Mouse (Mus musculus): ENCODE results near the gene Cygb.
"Not testable (repeated sequence)": the region's sequence is repeated elsewhere in the genome, so short reads cannot be mapped to it uniquely, and the experiment has no call there.

Gene Cygb

DNA sequence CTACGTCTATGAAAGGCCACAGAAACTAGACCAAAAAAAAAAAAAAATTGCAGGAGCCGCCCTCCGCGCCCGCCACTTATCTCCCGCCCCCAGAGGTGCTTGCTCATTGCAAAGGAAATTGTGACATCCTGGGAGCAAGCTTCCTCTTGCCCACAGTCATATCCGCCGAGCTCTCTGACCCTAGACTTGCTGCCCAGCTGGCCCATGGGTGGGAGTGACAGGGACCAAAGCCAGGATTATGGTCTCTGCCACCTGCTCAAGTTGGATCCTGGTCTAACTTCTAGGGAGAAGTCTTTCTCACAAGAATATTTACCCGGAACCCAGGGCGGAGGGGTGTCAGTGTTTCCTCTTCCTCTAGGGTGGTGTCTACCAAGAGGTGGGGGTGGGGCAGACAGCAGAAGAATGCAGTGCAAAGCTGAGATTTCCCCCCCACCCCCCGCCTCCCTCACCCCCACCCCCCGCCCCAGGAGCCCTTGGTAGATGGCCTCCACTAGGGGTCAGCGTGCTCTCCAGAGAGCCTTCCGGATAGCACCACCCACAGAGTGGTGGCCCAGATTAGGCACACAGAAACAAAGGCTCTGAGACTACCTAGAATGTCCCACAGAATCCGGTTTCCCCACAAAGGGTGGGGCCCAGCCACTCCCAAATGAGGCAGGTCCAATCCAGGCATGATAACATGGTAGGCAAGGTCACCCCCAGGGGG is 38.2 kb downstream of the Cygb start:
- no peak for DNase-seq (ENCODE audit: low spot score in 2 of 2)

DNA sequence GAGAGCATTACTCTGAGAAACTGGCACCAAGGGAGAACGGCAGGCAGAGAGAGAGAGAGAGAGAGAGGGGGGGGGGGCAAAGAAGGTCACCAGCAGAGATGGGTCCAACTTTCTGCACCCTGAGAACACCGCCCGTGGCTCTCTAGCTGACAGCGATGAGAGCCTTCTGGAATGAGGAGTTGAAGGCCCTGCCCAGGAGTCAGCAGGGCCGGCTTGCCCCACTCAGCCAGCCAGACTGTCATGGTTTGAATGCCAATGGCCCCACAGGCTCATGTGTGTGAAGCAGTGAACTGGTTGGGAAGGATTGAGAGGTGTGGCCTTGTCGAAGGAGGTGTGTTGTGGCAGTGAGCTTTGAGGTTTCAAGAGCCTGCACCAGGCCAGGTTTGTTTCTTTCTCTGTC is 40.9 kb downstream of the Cygb start:
- DNase-seq (ENCODE audit: low spot score in 2 of 2), result no peak

DNA sequence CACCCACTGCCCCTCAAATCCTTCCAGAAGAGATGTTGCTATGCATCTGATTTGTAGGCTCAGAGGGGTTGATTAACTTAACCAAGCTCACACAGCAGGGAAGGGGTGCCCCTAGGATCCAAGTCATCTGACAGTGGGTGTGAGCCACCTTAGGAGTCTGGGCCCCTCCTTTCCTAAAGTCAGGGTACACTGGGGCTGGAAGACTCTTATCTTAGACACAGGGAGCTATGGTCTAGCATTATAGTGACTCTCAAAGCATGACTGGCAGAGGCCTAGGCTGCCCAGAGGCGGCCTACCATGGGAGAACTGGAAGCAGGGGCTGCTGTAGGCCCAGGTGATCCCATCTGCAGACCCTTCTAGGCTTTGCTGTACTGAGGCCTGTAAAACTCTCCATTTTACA is 41.6 kb downstream of the Cygb start:
- no peak for DNase-seq (ENCODE audit: low spot score in 2 of 2)

DNA sequence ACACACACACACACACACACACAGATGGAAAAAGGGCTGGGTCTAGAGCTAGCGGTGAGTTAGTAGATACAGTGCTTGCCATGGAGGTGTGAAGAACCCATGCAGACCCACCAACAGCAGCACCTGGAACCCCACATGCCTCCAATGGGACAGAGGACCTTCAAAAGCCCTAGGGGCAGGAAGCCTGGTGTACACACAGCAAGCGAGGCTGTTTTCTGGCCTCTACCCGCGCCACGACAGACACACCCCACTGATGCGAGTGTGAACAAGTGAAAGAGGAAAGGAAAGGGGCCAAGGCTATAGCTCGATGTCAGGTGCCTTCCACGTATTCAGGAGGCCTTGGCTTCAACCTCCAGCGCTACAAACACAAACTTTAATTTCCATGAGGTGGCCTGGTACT is 42.2 kb downstream of the Cygb start:
- no peak for DNase-seq (ENCODE audit: low spot score in 2 of 2)

DNA sequence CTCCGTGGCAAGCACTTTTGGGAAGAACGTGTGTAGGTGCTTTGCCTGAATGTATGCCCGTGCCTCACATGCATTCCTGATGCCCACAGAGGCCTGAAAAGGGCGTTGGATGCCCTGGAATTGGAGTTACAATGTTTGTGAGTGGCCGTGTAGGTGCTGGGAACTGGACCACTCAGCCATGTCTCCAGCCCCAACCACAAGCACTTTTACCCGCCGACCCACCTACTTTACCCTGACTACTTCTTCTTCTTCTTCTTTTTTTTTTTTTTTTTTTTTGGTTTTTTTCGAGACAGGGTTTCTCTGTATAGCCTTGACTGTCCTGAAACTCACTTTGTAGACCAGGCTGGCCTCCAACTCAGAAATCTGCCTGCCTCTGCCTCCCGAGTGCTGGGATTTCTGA is 42.9 kb downstream of the Cygb start:
- not testable (repeated sequence) for DNase-seq (ENCODE audit: low spot score in 2 of 2)

DNA sequence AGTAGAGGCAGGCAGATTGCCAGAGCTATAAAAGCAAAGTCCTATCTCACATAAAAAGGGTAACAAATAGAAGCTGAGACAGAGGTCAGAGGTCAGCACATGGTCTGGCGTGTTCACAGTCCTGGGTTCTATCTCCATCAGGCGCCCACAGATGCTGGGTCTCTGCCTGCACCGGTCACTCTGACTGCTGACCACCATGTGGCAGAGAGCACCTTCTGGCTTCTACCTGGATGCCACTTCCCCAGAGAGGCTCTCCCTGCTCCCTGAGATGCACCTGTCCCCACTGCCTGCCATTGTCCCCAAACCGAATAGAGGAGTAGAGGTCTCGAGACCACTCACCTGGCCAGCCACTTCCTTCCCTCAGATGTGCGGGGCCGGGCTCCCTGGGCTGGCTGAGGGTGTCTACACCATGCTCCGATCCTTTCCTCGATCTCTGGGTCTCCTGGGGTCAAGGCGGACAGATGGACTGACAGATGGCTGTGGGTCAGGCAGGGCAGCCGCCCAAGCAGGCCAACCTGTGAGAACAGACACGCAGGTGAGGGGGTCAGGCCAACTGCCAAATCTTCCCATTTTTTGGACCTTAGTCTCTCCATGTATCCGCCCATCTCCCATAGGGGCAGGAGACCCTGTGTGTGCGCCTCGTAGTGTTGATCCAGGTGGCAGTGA is 44.0 kb downstream of the Cygb start:
- DNase-seq (ENCODE audit: low spot score in 2 of 2), result no peak

DNA sequence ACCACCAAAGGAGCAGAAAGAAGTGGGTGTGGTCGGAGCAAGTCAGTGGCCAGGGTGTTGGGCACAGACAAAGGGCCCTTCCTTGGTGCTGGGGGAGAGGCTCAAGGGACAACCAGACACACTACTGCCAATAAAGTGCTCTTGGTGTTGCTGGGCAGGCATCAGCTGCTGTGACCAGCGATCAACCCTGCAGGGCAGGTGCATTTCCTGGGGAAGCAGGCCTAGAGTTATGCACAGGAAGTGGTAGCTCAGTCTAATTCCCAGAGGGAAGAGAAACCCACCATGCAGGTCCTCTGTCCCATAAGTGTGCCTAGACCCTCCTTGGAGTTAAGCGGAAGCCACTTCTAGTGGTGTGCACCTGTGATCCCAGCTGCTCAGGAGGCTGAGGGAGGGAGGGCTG is 46.4 kb downstream of the Cygb start:
- DNase-seq (ENCODE audit: low spot score in 2 of 2), result no peak

DNA sequence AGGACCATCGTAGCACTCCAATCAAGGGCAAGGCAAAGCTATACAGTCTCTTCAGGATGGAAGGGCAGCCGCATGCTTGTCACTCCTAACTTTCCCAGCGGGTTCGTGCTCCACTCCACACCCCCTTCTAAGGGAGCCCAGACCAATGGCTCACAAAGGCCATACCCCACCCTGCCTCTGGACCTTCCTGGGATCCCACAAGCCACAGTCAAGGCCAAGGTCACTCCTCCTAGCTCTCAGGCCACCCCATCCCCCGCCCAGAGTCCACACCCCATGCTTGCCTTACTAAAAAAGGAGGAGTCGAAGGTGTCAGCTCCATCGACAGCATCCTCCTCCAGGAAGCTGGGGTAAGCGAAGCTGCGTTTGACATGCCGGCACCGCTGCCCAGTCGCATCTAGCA is 50.0 kb downstream of the Cygb start:
- DNase-seq (ENCODE audit: low spot score in 2 of 2), result no peak

DNA sequence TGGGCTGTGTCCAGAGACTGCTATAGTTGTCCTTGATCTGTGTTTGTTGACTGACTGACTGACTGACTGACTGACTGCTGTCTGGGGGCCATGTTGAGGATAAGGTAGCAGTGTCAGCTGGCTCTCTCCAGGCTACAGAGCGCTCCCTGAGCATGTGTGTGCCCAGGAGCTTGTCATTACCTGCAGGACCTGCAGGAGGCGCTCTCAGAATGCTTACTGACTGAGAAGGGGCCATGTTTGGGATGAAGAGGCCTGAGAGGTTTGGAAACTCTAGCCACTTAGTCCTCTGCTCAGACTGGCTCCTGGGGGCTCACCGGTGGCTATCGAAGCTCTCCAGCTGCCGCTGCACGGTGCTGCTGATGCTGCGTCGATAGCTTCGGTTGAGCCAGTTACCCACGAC is 50.8 kb downstream of the Cygb start:
- DNase-seq (ENCODE audit: low spot score in 2 of 2), result no peak

DNA sequence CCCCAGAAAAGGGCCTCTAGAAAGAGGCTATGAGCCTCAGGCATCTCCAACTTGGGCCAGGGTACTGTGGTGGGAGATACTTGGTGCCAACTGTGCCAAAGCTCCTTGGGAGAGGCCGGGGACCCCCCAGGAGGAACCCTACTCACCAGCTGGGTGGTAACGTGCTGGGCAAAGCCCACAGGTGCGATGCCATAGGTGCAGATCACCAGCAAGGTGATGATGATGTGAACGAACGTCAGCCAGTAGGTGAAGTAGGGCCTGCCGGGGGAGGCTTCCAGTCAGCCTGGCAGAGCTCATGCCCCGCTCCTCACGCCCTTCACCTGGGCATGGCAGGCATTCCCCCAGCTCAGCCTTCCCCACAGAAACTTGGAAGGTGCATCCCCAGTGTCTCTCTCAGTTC is 52.1 kb downstream of the Cygb start:
- no peak for DNase-seq (ENCODE audit: low spot score in 2 of 2)

DNA sequence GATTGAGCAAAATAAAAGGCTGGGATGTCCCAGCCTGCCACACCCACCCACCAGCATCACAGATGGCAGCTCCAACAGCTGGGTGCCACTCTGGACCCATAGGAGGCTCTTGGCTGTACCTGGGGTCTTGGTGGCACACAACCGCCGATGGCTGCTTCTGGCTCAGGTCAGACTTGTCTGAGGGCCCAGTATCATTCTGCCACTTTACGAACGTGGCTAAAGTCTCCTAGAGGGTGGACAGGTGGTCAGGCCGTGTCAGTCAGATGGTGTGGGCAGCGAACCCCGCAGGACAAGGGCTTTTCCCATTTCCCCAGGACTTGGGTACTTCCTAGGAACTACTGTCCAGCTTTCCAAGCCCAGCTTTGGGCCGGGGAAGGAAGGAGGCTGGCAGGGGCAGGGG is 52.9 kb downstream of the Cygb start:
- no peak for DNase-seq (ENCODE audit: low spot score in 2 of 2)

DNA sequence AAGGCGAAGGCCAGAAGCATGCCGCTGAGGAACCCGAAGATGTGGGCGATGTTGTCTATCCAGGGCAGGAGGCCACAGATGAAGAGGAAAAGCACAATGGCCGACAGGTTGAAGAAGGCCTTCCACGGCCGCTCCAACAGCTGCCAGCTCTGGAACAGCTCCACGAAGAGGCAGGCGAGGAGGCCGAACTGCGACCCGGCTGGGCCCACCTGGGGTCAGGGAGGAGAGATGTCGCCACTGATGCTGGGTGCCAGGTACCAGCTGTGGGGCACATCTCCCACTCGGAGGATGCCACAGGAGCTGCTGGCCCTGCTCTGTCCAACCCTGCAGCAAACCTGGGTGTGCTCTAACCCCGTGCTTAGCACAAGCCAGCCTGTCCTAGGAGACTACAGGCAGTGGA is 54.9 kb downstream of the Cygb start:
- no peak for DNase-seq (ENCODE audit: low spot score in 2 of 2)

DNA sequence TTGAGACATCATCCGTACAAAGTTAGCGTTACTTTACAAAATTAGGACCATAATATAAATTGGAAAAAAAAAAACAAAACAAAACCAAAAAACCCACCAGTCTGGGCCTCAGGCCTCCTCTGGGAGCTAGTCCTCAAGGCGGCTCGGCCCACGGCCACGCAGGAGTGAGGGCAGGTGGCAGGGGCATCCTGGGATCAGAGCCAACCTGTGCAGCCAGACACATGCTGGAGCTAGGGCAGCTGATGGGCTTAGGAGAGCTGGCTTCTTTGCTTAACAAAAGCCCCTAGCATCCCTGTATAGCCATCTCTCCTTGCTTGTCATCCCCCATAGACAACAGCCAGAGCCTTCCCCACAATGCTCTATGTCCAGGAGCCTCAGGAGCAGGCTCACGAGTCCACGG is 55.9 kb downstream of the Cygb start:
- no peak for DNase-seq (ENCODE audit: low spot score in 2 of 2)

DNA sequence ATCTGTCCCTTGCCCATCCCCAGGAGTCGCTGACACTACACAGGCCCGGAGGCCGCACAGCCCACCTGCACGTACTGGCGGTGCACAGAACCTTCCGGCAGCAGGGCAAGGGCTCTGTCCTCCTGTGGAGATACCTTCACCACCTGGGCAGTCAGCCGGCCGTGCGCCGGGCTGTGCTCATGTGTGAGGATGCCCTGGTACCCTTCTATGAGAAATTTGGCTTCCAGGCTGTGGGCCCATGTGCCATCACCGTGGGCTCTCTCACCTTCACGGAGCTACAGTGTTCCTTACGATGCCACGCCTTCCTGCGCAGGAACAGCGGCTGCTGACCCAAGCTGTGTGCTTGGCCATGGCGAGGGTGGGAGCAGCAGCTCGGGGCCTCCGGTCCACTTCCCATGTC is 57.3 kb downstream of the Cygb start:
- DNase-seq (ENCODE audit: low spot score in 2 of 2), result no peak
